Mouse (Mus musculus) right cerebral cortex, adult 18-20 months (tissue): ENCODE measurements around the gene Slc9a3r2.
"Not testable (repeated sequence)": the region's sequence is repeated elsewhere in the genome, so short reads cannot be mapped to it uniquely, and the experiment has no call there.

ENCODE experiments used
- DNase-seq: peaks from one replicate; pipeline ENCODE4 v3.0.0; 2022; ENCODE audit warnings: mixed read lengths

Gene Slc9a3r2

GRCm38 (mm10) chr17:24650070-24650616 is at the start of gene Slc9a3r2:
Slc9a3r2 (minus strand) TSS chr17:24650327.
- peak; percentile 30 for DNase-seq

GRCm38 (mm10) chr17:24699473-24699872 is 49.3 kb upstream of the Slc9a3r2 start:
- DNase-seq, result no peak

- no peak for DNase-seq
Measured at GRCm38 (mm10) chr17:24698715-24699114, 48.6 kb upstream of the Slc9a3r2 start.

GRCm38 (mm10) chr17:24697985-24698384 is 47.9 kb upstream of the Slc9a3r2 start:
- DNase-seq, result no peak

GRCm38 (mm10) chr17:24696011-24696697 is 46.0 kb upstream of the Slc9a3r2 start, which contains the start of the genes Gfer and Noxo1:
Gfer (minus strand) TSS chr17:24696156.
Noxo1 (plus strand) TSS chr17:24696234.
- peak; percentile 89 for DNase-seq

- DNase-seq, result no peak
Measured at GRCm38 (mm10) chr17:24695326-24696010, 45.3 kb upstream of the Slc9a3r2 start.

- no peak for DNase-seq
Measured at GRCm38 (mm10) chr17:24692385-24692784, 42.3 kb upstream of the Slc9a3r2 start.

- peak; percentile 52 for DNase-seq
Measured at GRCm38 (mm10) chr17:24689251-24690081, 39.3 kb upstream of the Slc9a3r2 start, which contains the start of gene Syngr3. Syngr3 (minus strand) TSS chr17:24689955.

GRCm38 (mm10) chr17:24687599-24687998 is 37.5 kb upstream of the Slc9a3r2 start:
- no peak for DNase-seq

GRCm38 (mm10) chr17:24687146-24687595 is 37.0 kb upstream of the Slc9a3r2 start:
- peak; percentile 37 for DNase-seq

- no peak for DNase-seq
Measured at GRCm38 (mm10) chr17:24686514-24686913, 36.4 kb upstream of the Slc9a3r2 start.

GRCm38 (mm10) chr17:24677500-24678080 is 27.5 kb upstream of the Slc9a3r2 start:
- no peak for DNase-seq

GRCm38 (mm10) chr17:24676877-24677276 is 26.8 kb upstream of the Slc9a3r2 start:
- DNase-seq, result no peak

- peak; percentile 60 for DNase-seq
Measured at GRCm38 (mm10) chr17:24676187-24676586, 26.1 kb upstream of the Slc9a3r2 start.

- DNase-seq, result peak; percentile 81
Measured at GRCm38 (mm10) chr17:24674277-24674676, 24.1 kb upstream of the Slc9a3r2 start.

GRCm38 (mm10) chr17:24672141-24672540 is 22.0 kb upstream of the Slc9a3r2 start:
- DNase-seq, result no peak

GRCm38 (mm10) chr17:24671346-24671745 is 21.2 kb upstream of the Slc9a3r2 start:
- DNase-seq, result no peak

GRCm38 (mm10) chr17:24670246-24670844 is 20.2 kb upstream of the Slc9a3r2 start:
- DNase-seq, result no peak

GRCm38 (mm10) chr17:24669545-24670245 is 19.6 kb upstream of the Slc9a3r2 start, which contains the start of gene Zfp598:
Zfp598 (plus strand) TSS chr17:24669687.
- peak; percentile 96 for DNase-seq

GRCm38 (mm10) chr17:24669214-24669544 is 19.1 kb upstream of the Slc9a3r2 start:
- DNase-seq, result not testable (repeated sequence)

- peak; percentile 60 for DNase-seq
Measured at GRCm38 (mm10) chr17:24667416-24667815, 17.3 kb upstream of the Slc9a3r2 start.
